Mouse (Mus musculus) c-Kit-positive CD71-positive TER-119-negative erythroid progenitor cells, embryonic 14.5 days (primary cell): ENCODE data around the gene Ybx2.
A peak's percentile ranks its signal among the peaks of the same experiment; 100 is the strongest.

Experiments
- DNase-seq: peaks from one replicate; pipeline ENCODE4 v3.0.0-alpha.2; 2013; ENCODE audit warnings: low read depth

Ybx2 gene

DNA sequence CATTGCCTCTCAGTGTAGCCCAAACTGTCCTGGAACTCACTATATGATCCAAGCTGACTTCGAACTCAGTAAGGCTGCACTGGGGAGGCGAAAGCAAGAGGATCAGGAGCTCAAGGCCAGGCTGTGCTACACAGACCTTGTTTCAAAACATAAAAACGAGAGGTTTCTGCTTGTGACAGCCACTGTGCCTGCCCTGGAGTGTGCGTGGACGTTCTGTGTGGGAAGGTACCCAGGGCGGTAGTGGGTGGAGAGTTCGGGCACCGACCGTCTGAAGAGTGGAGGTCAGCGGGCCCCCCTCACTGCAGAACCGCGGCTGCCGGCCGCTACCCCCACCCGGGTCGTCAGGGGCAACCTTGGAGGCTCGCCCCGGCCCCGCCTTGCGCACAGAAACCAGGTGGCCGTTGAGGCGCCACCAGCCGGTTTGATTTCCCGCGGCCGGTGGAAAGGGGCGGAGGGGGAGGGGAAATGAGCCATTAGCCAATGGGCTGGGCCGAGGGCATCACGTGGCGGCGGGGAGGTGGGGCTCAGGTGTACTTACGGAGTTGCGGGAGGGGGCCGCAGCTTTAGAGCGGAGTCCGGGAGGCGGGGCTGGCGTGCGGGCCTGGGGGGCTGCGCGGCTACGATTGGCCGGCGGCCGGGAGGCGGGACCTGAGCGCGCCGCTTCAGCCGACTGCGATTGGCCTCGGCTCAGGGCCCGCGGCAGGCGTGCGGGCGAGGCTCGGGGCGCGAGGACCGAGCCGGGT is at the start of gene Ybx2:
Gene Ybx2, plus strand, starts transcription at position 660 of the 743 bp plus-strand sequence.
- DNase-seq = no peak

- peak; percentile 55 for DNase-seq
These were observed 48.5 kb upstream of the Ybx2 start for GRCm38 (mm10) chr11:69886907-69887635.

DNA sequence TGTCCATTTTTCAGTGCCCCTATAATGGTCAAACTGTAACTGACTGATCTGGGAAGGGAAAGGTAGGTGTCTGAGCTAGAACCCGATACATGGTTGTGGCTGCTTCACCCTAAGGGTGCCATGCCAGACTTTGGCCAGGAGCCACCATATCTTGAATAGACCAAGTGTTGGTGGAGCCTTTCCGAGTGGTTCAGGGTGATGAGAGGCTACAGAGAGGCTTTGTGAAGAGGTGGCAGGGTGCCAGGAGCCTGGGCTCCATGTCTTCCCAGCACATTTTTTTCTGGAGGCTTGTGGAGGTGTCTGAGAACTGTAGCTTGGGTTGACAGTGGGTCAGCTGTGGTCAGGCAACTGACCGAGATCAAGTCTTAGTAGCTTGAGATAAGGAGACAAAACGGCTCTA is 44.1 kb upstream of the Ybx2 start:
- no peak for DNase-seq

DNA sequence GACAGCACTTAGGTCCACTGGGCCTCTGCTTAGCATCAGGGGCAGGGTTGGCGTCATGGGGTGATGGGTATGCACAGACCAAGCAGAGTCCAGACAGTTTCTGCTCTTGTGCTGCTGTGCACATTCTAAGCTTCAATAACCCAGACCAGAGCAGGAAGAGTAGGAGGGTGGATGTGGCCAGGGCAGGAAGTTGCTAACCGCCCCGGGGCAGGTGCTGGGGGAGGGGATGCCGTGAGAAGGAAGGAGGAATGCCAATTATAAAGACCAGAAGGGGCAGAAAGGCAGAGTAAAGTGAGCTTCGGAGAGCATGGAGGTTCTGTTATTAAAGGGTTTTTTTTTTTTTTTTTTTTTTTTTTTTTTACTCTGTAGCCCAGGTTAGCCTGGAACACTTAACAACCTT is 40.9 kb upstream of the Ybx2 start:
- DNase-seq = no peak

GRCm38 (mm10) chr11:69895291-69895690 is 40.3 kb upstream of the Ybx2 start, which contains the start of gene Acap1:
Acap1 (minus strand) TSS chr11:69895539.
- DNase-seq = no peak

- no peak for DNase-seq
These were observed 35.7 kb upstream of the Ybx2 start for GRCm38 (mm10) chr11:69899870-69900269.

DNA sequence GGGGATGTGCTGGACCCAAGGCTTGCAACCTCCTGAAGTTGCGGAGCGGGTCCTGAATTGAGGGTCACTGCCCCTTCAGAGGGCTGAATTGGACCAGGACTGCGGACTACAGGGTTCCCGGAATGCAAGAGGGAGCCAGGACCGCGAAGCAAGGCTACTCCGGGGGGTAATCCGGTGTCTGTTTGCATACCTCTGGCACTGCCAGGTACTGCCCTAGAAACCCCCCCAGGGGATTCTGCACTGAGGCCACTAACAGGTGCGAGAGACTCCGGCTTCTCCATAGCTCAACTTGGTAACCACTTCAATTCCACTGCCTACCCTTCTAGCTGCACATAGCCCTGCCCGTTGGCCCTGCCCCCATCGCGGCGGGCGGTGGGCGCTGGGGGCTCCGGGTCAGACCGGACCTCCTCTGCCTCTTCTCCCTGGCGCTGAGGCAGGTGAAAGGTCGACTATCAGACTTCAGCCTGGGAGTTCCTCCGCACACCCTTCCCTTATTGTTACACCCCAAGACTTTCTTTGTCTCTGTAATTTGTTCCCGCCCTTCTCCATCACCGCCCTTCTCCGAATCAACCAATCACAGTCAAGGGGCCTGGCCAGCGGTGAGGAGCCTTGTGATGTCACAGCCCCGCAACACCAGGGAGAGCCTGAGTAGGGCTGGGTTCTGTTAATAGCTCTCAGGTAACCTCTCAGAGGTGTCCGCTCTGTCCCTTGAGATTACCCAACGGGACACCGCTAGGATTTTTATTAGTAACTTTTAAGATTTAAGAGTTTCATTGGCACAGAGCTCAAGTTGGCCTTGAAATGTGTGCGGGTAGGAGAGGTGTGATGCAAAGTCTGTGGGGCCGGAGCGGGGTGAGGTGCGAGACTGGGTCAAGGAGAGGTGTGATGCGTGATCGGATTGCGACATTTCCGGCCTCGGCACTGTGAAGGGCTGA is 34.9 kb upstream of the Ybx2 start, which contains the start of the genes 2810408A11Rik and Neurl4:
Gene 2810408A11Rik, minus strand, starts transcription at position 517 of the 935 bp plus-strand sequence.
Gene Neurl4, plus strand, starts transcription at position 602 of the 935 bp plus-strand sequence.
- peak; percentile 96 for DNase-seq

DNA sequence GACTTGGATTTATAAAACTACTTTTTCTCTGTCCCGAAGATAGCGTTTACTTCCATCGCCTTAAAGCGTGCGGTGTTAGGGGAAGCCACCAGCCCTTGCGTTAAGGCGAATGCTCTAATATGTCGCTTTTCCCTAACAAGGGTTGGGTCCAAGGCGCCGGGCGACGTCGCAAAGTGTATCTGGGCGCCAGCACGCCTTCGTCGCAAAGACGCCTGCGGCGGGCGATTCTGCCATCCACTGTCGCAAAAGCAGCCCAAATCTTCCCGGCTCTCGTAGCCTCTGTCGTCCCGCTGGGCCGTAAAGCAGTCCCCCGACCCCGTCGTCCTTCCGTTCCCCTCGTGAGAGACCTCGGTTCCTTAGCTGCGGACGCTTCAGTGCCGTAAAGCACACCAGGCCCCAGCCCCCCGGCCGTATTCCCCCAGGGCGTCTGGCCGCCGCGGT is 34.2 kb upstream of the Ybx2 start:
- peak; percentile 95 for DNase-seq

DNA sequence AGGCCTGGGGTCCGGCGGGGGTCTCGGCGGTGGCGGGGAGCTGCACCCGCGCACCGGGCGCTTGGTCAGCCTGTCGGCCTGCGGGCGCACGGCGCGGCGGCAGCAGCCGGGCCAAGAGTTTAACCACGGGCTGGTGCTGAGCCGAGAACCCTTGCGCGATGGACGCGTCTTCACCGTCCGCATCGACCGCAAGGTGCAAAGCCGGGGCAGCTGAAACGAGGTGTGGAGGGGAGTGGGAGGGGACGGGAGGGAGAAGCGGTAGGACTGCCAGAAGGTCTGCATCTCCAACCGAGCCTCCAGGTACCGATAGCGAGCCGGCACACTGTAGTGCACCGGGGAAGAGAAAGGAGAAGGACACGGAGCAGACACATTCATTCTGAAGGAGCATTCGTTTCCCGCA is 33.6 kb upstream of the Ybx2 start:
- DNase-seq = no peak

DNA sequence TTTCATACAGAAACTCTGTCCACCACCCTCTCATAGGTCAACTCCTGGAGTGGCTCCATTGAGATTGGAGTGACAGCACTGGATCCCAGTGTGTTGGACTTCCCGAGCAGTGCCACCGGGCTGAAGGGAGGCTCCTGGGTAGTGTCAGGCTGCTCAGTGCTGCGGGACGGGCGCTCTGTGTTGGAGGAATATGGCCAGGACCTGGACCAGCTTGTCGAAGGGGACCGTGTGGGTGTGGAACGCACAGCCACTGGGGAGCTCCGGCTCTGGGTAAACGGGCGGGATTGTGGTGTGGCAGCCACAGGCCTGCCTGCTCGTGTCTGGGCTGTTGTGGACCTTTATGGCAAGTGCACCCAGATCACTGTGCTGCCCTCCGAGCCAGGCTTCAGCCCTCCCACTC is 32.6 kb upstream of the Ybx2 start:
- DNase-seq = no peak

DNA sequence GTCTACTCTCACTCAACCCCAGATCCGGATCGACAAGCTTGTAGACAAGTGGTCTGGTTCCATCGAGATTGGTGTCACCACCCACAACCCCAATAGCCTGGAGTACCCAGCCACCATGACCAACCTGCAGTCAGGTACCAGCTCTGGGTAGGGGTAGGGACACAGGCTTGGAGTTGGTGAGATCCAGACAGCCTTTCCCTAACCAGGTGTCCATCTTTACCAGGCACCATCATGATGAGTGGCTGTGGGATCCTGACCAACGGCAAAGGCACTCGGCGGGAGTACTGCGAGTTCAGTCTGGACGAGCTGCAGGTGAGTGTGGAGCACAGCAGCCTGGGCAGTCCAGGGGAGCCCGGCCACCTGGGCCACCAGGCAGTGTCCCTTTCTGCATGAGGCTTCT is 31.3 kb upstream of the Ybx2 start:
- no peak for DNase-seq

- no peak for DNase-seq
These were observed 27.0 kb upstream of the Ybx2 start for GRCm38 (mm10) chr11:69908645-69909044.

- no peak for DNase-seq
These were observed 26.4 kb upstream of the Ybx2 start for GRCm38 (mm10) chr11:69909174-69909573.

- no peak for DNase-seq
These were observed 25.4 kb upstream of the Ybx2 start for GRCm38 (mm10) chr11:69910177-69910576.

DNA sequence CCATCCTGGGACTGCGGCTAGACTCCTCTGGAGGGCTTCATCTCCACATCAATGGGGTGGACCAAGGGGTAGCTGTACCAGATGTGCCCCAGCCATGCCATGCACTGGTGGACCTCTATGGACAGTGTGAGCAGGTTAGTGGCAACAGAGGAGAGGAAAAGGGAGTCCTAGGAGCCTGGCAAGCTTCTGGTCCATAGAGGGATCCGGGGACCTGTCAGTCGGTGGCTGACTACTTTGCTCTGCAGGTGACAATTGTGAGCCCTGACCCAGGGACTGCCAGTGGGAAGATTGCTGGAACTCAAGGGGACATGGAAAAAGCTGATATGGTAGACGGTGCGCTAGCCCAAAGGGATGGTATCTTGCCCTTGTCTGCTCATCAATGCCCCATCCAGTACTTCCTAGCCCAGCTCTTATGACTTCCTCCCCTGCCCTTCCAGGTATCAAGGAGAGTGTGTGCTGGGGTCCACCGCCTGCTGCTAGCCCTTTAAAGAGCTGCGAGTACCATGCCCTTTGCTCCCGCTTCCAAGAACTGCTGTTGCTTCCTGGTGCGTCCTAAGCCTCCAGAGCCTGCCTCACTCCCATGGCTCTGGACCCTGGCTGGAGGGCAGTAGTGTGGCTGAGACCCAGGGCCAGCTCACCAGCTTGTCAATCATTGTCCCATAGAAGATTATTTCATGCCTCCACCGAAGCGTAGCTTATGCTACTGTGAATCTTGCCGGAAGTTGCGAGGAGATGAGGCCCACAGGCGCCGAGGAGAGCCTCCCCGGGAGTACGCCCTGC is 24.6 kb upstream of the Ybx2 start:
- no peak for DNase-seq

DNA sequence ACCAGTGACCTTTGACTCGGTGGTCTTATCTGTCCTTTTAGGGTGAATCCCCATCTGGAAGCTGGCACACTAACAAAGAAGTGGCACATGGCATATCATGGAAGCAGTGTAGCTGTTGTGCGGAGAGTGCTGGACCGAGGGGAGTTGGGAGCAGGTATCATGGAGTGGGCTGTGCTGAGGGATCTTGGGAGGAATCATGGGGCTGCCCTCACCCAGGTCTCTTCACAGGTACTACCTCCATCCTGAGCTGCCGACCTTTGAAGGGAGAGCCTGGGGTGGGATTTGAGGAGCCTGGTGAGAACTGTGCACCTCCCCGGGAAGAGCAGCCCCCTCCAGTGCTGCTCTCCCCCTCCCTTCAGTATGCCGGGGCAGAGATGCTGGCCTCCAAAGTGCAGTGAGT is 23.9 kb upstream of the Ybx2 start:
- no peak for DNase-seq

GRCm38 (mm10) chr11:69912716-69913530 is 22.7 kb upstream of the Ybx2 start:
- DNase-seq = no peak

GRCm38 (mm10) chr11:69913554-69914371 is 21.8 kb upstream of the Ybx2 start, which contains the start of gene Gps2:
Gps2 (plus strand) TSS chr11:69913888.
- DNase-seq = peak; percentile 94

GRCm38 (mm10) chr11:69914372-69914764 is 21.2 kb upstream of the Ybx2 start:
- DNase-seq = peak; percentile 70
